Mouse (Mus musculus) limb, embryonic 13.5 days (tissue): Measurements from ENCODE around the gene Gata3. TPM values are rescaled to one million over a fixed set of nuclear protein-coding genes. Genes with fewer than 3 reads are reported as not detected.

Experiments used
- ATAC-seq: fragments of 200-750 bp; cut with Nextera tagmentation; 2 replicates; pipeline ENCODE4 v1.8.0; 2017; ENCODE audit warnings: low read depth, moderate number of reproducible peaks, moderate TSS enrichment; ENCODE audit not compliant: low FRiP score
- H3K27ac ChIP-seq: fragments of 300-500 bp; sonication (generic); 2 replicates; pipeline ENCODE4 v1.5.1; 2015; ENCODE audit warnings: inconsistent platforms, mild to moderate bottlenecking, moderate library complexity
- H3K27me3 ChIP-seq: fragments of 300-500 bp; sonication (generic); 2 replicates; pipeline ENCODE4 v1.6.1; 2015; ENCODE audit warnings: mild to moderate bottlenecking, inconsistent platforms
- H3K36me3 ChIP-seq: fragments of 300-500 bp; sonication (generic); 2 replicates; pipeline ENCODE4 v1.6.1; 2015; ENCODE audit warnings: inconsistent platforms, mild to moderate bottlenecking, moderate library complexity
- H3K4me1 ChIP-seq: fragments of 300-500 bp; sonication (generic); 2 replicates; pipeline ENCODE4 v1.6.1; 2015; ENCODE audit warnings: inconsistent platforms
- H3K4me2 ChIP-seq: fragments of 300-500 bp; sonication (generic); replicated peaks from 2 replicates; pipeline ENCODE4 v1.6.1; 2015; ENCODE audit warnings: inconsistent platforms, mild to moderate bottlenecking, moderate library complexity
- H3K4me3 ChIP-seq: fragments of 300-500 bp; sonication (generic); 2 replicates; pipeline ENCODE4 v1.5.1; 2015; ENCODE audit warnings: moderate library complexity, mild to moderate bottlenecking, inconsistent platforms
- H3K9ac ChIP-seq: fragments of 300-500 bp; sonication (generic); 2 replicates; pipeline ENCODE4 v1.6.1; 2015; ENCODE audit warnings: mild to moderate bottlenecking, inconsistent platforms
- H3K9me3 ChIP-seq: fragments of 300-500 bp; sonication (generic); 2 replicates; pipeline ENCODE4 v1.6.1; 2016; ENCODE audit warnings: inconsistent platforms
- WGBS: fragments of 180-500 bp; shearing (Covaris S2); methylation state at CpG from one replicate; pipeline ENCODE4 v1.1.7; 2015; 5-methylcytosine and 5-hydroxymethylcytosine counted together
- polyA plus RNA-seq: library from polyadenylated mRNA; unstranded; fragments of >200 nt; fragmentation: Nextera tagmentation; extraction: Ambion mirVana; gene quantifications from 2 replicates; pipeline ENCODE4 v1.2.1, GENCODE M21; 2015

Gene Gata3
- polyA plus RNA-seq, 1 experiment from 2014 or later = 8.9 TPM

DNA sequence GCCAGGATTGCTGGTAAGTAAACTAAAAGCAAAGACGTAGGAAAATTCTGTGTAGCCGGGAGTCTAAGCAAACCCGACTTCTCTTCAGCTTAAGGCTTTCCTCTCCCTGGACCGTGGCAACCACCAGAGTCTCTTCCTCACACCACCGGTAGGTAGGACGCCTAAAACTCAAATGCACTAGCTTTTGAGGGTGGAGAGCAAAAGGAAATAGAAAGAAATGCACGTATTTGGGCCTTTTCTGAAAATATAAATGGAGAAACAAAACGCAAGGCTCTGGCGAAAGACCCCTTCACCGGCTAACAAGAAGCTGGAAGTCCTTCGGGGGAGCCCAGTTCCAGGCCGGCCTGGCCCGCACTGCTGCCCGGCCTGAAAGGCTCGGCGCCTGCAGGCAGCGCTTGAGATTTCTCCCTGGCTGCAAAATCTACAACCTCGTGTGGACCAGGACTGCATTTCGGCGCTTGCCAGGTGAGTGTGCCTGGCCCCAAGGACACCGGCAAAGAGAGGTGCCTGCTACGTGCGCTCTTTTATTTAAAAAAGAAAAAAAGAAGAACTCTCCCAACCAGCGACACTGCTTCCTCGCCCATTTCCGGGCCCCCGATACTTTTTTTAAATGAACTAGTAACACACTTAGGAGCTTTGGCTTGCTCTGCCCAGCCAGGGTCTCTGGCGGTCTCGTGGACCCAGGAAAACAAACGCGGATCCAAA, 13.1 kb downstream of the Gata3 start:
- H3K9ac ChIP-seq = peak overlapping the region; percentile 35; the same call in 1 of the 2 replicates
- H3K27me3 ChIP-seq = peaks cover 98% of the 10 kb centered on the region
- WGBS = 2% methylated on average over 31 of the region's 31 CpGs
- H3K4me1 ChIP-seq = peaks cover 53% of the 10 kb centered on the region
- no peak overlapping the region for H3K27ac ChIP-seq
- H3K4me3 ChIP-seq = peak overlapping the region; percentile 48
- peak overlapping the region; percentile 77 for H3K4me2 ChIP-seq
- ATAC-seq = no peak
- H3K36me3 ChIP-seq = no peaks in the 10 kb centered on the region
- no peaks in the 10 kb centered on the region for H3K9me3 ChIP-seq

DNA sequence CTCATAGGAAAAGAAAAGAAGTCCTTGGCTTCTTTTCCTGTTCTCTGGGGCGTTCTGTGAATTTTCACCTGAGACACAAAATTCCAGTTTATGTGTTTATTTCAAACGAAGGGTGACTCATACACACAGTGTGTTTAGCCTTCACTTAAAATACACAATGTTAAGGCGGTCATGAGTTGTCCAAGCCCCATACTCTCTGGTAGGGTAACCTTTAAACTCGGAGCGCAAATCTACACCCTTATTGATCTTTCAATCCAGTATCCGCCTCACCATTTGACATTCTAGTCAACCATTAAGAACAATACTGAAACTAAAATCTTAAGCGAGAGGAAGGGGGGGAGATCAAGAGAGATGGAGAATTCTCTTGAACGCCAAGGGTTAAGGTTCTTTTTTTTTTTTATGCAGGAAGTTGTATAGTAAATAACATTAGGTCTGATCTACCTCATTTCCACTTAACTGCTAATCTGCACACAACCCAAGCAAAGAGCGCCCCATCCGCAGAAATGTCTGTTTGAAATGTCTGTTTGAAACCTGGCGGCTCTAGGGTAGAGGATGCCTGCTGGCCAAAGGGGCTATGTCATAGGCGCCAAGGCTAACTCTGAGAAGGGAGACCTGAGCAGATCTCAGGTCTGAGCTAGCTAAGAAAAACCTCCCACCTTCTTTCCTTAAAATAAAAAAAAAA, 14.0 kb downstream of the Gata3 start:
- Histone ChIP-seq H3K9ac (no peak overlapping the region), H3K27ac (no peak overlapping the region), H3K4me3 (peak overlapping the region; percentile 48), H3K9me3 (no peaks in the 10 kb centered on the region), H3K36me3 (no peaks in the 10 kb centered on the region), H3K27me3 (peaks cover 98% of the 10 kb centered on the region), H3K4me2 (peak overlapping the region; percentile 77), H3K4me1 (peaks cover 44% of the 10 kb centered on the region)
- ATAC-seq = no peak
- WGBS = 21% methylated on average over 12 of the region's 12 CpGs

DNA sequence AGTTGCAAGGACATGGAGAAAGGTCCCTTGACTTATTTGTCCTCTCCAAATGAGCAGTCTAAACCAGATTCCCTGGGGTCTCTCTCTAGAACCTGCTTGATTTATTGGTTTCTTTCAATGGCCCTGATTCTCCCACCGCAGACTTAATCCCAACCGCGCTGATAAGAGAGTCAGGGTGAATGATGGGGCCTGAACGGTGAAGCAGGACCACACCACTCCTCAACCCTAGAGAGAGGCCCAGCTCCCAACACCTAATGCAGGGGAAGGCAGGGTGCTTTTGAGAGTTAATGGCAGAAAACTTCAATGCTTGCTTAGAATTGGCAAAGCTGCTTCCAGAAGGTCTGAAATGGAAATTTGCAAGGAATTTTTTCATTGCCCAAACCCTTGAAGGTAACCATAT, 14.6 kb downstream of the Gata3 start:
- Histone ChIP-seq H3K27me3 (peaks cover 98% of the 10 kb centered on the region), H3K4me3 (peak overlapping the region; percentile 19), H3K4me1 (peaks cover 42% of the 10 kb centered on the region), H3K9ac (no peak overlapping the region), H3K27ac (no peak overlapping the region), H3K36me3 (no peaks in the 10 kb centered on the region), H3K4me2 (peak overlapping the region; percentile 77), H3K9me3 (no peaks in the 10 kb centered on the region)
- 5% methylated on average over 4 of the region's 4 CpGs for WGBS
- no peak for ATAC-seq

DNA sequence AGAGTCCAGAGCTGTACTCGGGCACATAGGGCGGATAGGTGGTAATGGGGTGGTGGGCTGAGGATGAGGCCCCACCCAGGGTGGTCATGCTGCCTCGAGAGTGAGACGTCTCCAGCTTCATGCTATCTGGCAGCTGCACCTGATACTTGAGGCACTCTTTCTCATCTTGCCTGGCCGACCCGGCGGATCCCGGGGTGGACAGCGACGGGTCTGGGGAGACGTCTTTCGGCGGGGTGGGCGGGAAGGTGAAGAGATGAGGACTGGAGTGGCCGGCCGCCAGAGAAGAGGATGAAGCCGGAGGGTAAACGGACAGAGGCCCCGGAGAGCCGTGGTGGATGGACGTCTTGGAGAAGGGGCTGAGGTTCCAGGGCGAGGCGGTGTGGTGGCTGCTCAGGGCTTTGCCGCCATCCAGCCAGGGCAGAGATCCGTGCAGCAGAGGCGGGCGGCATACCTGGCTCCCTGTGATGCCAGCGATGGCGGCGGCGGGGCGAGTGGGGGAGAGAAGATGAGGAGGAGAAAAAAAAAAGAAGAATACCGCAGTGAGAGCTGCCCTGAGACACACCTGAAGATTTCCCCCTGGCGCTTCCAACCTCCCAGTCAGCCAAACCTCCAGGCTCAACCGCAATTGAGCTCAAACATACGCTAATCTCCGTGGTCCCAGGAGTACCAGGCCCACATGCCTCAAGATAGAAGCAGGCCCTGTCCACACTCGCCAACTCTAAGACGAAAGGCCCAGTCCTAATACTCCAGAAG, 15.2 kb downstream of the Gata3 start:
- H3K36me3 ChIP-seq = no peaks in the 10 kb centered on the region
- H3K9me3 ChIP-seq = no peaks in the 10 kb centered on the region
- no peak for ATAC-seq
- WGBS = 10% methylated on average over 39 of the region's 39 CpGs
- peak overlapping the region; percentile 19 for H3K4me3 ChIP-seq
- no peak overlapping the region for H3K27ac ChIP-seq
- H3K4me1 ChIP-seq = peaks cover 39% of the 10 kb centered on the region
- peak overlapping the region; percentile 77 for H3K4me2 ChIP-seq
- peaks cover 98% of the 10 kb centered on the region for H3K27me3 ChIP-seq
- H3K9ac ChIP-seq = no peak overlapping the region

DNA sequence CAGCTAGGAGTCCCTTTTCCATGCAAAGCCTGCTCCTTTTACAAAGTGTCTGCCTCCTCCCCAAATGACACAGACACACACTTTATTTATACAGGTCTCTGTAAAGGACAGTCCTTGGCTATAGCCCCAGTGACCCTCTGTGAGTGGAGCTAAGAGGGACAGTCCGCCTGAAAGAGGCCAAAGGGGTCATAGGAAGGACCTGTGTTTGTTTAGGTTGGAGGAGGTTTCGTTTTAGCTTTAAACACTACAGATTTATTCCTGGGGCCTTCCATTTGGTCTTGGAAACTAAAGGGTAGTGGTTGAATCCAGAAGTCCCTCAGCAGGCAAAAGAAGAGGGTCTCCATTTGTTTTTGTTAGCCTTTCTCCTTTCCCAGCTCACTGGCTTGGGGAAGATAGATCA, 16.1 kb downstream of the Gata3 start:
- Histone ChIP-seq H3K27me3 (peaks cover 100% of the 10 kb centered on the region), H3K4me2 (no peak overlapping the region), H3K9me3 (no peaks in the 10 kb centered on the region), H3K27ac (no peak overlapping the region), H3K9ac (no peak overlapping the region), H3K4me3 (no peak overlapping the region), H3K4me1 (peaks cover 32% of the 10 kb centered on the region), H3K36me3 (no peaks in the 10 kb centered on the region)
- 42% methylated on average over 2 of the region's 2 CpGs for WGBS
- ATAC-seq = no peak

DNA sequence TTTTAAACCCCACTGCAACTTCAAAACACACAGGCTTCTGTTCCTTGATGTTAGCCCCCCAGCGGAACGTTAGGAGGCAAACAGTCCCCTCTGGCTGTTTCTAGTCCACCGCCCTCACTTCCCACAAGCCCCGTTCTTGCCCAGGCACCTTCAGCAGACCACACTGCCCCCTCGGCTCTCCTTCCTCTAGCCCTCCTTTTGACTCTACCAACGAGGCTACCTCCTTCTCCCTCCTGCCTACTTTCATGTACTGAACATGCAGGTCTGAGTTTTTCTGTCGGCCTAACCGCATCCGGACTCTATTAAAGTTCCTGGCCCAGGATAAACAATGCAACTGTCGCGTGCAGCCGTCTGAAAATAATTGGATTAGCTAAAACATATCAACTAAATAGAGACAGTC, 17.2 kb downstream of the Gata3 start:
- no peak overlapping the region for H3K9ac ChIP-seq
- WGBS = 8% methylated on average over 12 of the region's 12 CpGs
- peaks cover 25% of the 10 kb centered on the region for H3K4me1 ChIP-seq
- peaks cover 98% of the 10 kb centered on the region for H3K27me3 ChIP-seq
- peak overlapping the region; percentile 27; the same call in 1 of the 2 replicates for H3K4me2 ChIP-seq
- no peak for ATAC-seq
- H3K9me3 ChIP-seq = no peaks in the 10 kb centered on the region
- no peak overlapping the region for H3K27ac ChIP-seq
- no peaks in the 10 kb centered on the region for H3K36me3 ChIP-seq
- peak overlapping the region; percentile 3; the same call in 1 of the 2 replicates for H3K4me3 ChIP-seq

DNA sequence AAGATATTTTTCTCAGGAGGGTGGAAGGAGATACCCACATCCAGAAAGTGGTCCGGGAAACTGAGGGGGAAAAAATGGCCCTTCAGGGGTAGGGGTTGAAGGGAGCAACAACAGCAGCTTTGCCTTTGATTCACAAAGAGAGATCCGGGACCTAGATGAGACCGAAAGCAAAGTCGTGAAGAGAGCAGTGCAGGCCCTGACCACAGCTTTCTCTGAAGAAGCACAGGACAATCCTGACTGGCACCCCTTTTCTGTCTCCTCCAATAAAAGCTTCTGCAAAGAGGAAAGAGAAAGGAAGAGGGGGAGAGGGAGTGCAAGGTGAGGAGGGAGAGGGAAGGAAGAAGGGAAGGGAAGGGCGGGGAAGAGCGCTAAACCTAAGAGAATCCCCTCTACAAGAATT, 18.0 kb downstream of the Gata3 start:
- Histone ChIP-seq H3K36me3 (no peaks in the 10 kb centered on the region), H3K4me1 (peaks cover 18% of the 10 kb centered on the region), H3K9ac (no peak overlapping the region), H3K9me3 (no peaks in the 10 kb centered on the region), H3K4me2 (no peak overlapping the region), H3K27me3 (peaks cover 91% of the 10 kb centered on the region), H3K4me3 (no peak overlapping the region), H3K27ac (no peak overlapping the region)
- no peak for ATAC-seq
- 31% methylated on average over 6 of the region's 6 CpGs for WGBS

DNA sequence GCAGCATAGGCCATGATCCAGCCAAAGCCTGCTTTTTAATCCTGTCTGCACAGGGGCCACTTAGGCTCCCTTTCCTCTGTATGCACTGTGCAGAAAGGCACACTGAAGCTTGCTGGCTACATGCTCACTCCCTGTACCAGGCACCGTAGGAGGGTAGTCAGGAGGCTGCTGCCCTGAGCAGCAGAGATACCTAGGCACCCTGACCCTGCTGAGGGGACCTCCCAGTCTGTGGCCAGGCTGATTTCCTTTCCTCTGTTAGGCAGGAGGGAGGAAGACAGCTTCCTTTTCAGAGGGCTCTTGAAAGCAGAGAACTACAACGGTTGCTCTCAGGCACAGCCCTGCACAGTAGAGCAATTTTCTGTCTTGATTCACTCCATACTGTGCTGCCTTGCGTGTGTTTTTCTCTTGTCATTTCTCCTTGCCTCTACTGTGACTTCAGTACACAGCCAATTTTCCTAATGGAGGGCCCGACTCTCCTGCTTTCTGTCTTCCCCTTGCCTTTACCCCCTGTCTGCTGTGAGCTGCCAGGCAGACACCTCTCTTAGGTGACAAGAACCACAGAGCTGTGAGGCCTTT, 18.6 kb downstream of the Gata3 start:
- Histone ChIP-seq H3K36me3 (no peaks in the 10 kb centered on the region), H3K4me2 (no peak overlapping the region), H3K9ac (no peak overlapping the region), H3K27me3 (peaks cover 85% of the 10 kb centered on the region), H3K9me3 (no peaks in the 10 kb centered on the region), H3K27ac (no peak overlapping the region), H3K4me3 (no peak overlapping the region), H3K4me1 (peaks cover 17% of the 10 kb centered on the region)
- WGBS = 28% methylated on average over 4 of the region's 4 CpGs
- ATAC-seq = no peak

DNA sequence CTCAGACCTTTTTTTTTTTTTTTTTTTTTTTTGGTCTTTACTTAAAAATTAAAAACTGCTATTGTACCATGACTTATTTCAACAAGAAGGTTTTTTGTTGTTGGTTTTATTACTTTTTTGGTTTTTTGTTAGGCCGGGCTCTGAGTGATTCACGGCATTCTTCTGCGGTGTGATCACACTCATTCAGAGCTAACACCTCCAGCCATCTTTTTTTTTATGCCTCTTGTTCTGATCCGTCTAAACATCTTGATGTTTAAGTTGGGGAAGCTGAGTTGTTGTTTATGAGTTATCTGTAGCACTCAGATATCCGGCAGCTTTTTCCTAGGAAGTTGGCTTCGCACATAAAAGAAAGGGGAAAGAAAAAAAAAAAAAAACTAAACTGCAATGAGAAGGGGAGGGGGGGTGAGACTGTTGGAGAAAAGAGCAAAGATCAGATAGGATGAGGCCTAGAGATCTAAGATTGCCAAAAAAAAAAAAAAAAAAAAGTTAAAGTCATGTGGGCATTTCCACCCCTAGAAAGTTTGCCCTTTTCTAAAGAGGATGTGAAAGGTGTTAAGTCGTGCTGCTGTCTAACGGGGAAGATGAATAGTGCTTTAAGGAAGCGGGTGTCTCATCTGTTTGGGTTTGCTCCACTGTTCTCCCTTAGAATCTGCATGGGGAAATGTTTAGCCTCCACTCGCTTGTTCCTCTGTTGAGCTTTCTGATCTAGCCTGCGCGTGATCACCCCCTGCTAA, 22.6 kb downstream of the Gata3 start:
- ATAC-seq = no peak
- Histone ChIP-seq H3K9ac (no peak overlapping the region), H3K4me2 (no peak overlapping the region), H3K27ac (no peak overlapping the region), H3K4me3 (no peak overlapping the region), H3K9me3 (no peaks in the 10 kb centered on the region), H3K27me3 (peaks cover 46% of the 10 kb centered on the region), H3K4me1 (peaks cover 3% of the 10 kb centered on the region), H3K36me3 (no peaks in the 10 kb centered on the region)
- 51% methylated on average over 12 of the region's 12 CpGs for WGBS

DNA sequence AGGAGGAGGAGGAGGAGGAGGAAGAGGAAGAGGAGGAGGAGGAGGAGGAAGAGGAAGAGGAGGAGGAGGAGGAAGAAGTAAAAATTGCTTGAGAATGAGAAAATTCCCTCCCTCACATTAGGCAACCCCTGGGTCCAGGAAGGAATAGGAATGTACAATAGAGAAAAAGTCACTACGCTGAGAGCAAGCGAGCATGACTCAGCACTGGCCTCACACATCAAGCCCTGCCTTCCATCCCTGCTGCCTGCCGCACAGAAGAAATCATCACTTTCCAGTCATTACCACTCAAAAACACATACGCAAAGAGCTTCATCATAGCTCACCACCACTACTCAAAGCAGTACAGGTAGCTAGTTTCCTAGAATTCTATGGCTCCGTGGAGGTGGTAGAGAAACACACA, 29.1 kb downstream of the Gata3 start:
- ATAC-seq = no peak
- H3K4me2 ChIP-seq = no peak overlapping the region
- no peak overlapping the region for H3K9ac ChIP-seq
- no peak overlapping the region for H3K4me3 ChIP-seq
- WGBS = 87% methylated on average over 5 of the region's 5 CpGs
- no peak overlapping the region for H3K27ac ChIP-seq
- H3K4me1 ChIP-seq = no peaks in the 10 kb centered on the region
- H3K9me3 ChIP-seq = no peaks in the 10 kb centered on the region
- no peaks in the 10 kb centered on the region for H3K27me3 ChIP-seq
- H3K36me3 ChIP-seq = no peaks in the 10 kb centered on the region

DNA sequence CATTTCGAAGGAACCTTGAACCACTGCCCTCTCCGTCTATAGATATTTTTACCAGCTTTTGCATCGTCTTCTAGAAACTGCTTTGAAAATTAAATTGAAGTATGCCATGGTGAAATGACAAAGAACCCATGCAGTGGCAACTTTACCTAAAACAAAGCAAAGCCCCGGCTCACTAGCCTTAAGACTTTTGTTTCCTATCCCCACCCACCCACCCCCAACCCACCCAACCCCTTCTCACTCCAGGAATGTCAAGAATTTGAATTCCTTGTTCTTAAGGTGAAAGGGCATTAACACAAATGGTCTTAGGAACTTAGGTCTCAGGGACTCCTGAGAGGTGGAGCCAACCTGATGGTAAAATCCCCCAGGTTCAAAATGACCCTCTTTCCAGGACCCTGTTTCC, 34.0 kb downstream of the Gata3 start:
- H3K9ac ChIP-seq = no peak overlapping the region
- no peaks in the 10 kb centered on the region for H3K9me3 ChIP-seq
- no peaks in the 10 kb centered on the region for H3K36me3 ChIP-seq
- WGBS = 60% methylated on average over 4 of the region's 4 CpGs
- no peak overlapping the region for H3K4me3 ChIP-seq
- H3K27me3 ChIP-seq = 0 out of 2 replicates have a peak, but pooled peaks cover 7% of the 10 kb centered on the region
- no peak overlapping the region for H3K27ac ChIP-seq
- H3K4me2 ChIP-seq = no peak overlapping the region
- no peak for ATAC-seq
- peaks cover 3% of the 10 kb centered on the region; the same call in 1 of the 2 replicates for H3K4me1 ChIP-seq
